Mouse (Mus musculus) midbrain, embryonic 15.5 days (tissue): ENCODE measurements around the gene Olfr724. TPM values are rescaled to one million over a fixed set of nuclear protein-coding genes. Genes with fewer than 3 reads are reported as not detected.
"Not testable (repeated sequence)": the region's sequence is repeated elsewhere in the genome, so short reads cannot be mapped to it uniquely, and the experiment has no call there.

ENCODE experiments used
- ATAC-seq: fragments of 200-750 bp; cut with Nextera tagmentation; replicated peaks from 2 replicates; pipeline ENCODE4 v1.8.0; 2017; ENCODE audit warnings: moderate TSS enrichment
- H3K27ac ChIP-seq: fragments of 300-500 bp; sonication (generic); 2 replicates; pipeline ENCODE4 v1.5.1; 2015; ENCODE audit warnings: mild to moderate bottlenecking, inconsistent platforms
- H3K27me3 ChIP-seq: fragments of 300-500 bp; sonication (generic); replicated peaks from 2 replicates; pipeline ENCODE4 v1.6.1; 2015; ENCODE audit warnings: inconsistent platforms
- H3K36me3 ChIP-seq: fragments of 300-500 bp; sonication (generic); replicated peaks from 2 replicates; pipeline ENCODE4 v1.6.1; 2015; ENCODE audit warnings: inconsistent platforms
- H3K4me1 ChIP-seq: fragments of 300-500 bp; sonication (generic); 2 replicates; pipeline ENCODE4 v1.6.1; 2015; ENCODE audit warnings: inconsistent platforms
- H3K4me2 ChIP-seq: fragments of 300-500 bp; sonication (generic); 2 replicates; pipeline ENCODE4 v1.6.1; 2015; ENCODE audit warnings: inconsistent platforms, mild to moderate bottlenecking, moderate library complexity
- H3K4me3 ChIP-seq: fragments of 300-500 bp; sonication (generic); 2 replicates; pipeline ENCODE4 v1.5.1; 2015; ENCODE audit warnings: mild to moderate bottlenecking, inconsistent platforms
- H3K9ac ChIP-seq: fragments of 300-500 bp; sonication (generic); 2 replicates; pipeline ENCODE4 v1.6.1; 2015; ENCODE audit warnings: mild to moderate bottlenecking, inconsistent platforms
- H3K9me3 ChIP-seq: fragments of 300-500 bp; sonication (generic); 2 replicates; pipeline ENCODE4 v1.6.1; 2016; ENCODE audit warnings: inconsistent platforms
- WGBS: fragments of 180-500 bp; shearing (Covaris S2); methylation state at CpG from one replicate; pipeline ENCODE4 v1.1.7; 2015; ENCODE audit warnings: mixed read lengths; 5-methylcytosine and 5-hydroxymethylcytosine counted together
- polyA plus RNA-seq: library from polyadenylated mRNA; unstranded; fragments of >200 nt; fragmentation: Nextera tagmentation; extraction: Ambion mirVana; gene quantifications from 2 replicates; pipeline ENCODE4 v1.2.1, GENCODE M21; 2015

Olfr724 gene
- not detected in 2 replicates for polyA plus RNA-seq

DNA sequence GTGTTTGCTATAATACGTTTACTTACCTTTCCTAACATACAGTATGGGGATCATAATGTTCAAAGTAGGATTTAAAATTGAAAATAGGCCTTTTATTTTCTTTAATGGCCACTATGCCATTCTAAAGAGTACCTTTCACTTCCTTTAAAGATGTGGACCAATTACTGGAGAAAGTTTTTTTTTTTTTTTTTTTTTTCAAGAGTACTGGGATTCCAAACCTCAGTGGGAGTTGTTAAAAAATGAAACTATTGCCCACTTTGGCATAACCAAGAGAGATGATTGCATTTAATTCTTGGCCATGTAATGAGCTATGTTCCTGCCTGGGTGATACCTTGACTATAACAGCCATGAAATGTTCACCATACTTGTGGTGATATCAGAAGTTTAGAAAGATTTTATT is at the start of gene Olfr724:
Gene Olfr724, minus strand, starts transcription at position 101 of the 400 bp plus-strand sequence.
- H3K4me3 ChIP-seq, H3K27me3 ChIP-seq, H3K9ac ChIP-seq, H3K36me3 ChIP-seq, H3K4me2 ChIP-seq, ATAC-seq, H3K9me3 ChIP-seq, H3K4me1 ChIP-seq, H3K27ac ChIP-seq: not testable (repeated sequence)
- 75% methylated on average over 1 of the region's 1 CpGs for WGBS

DNA sequence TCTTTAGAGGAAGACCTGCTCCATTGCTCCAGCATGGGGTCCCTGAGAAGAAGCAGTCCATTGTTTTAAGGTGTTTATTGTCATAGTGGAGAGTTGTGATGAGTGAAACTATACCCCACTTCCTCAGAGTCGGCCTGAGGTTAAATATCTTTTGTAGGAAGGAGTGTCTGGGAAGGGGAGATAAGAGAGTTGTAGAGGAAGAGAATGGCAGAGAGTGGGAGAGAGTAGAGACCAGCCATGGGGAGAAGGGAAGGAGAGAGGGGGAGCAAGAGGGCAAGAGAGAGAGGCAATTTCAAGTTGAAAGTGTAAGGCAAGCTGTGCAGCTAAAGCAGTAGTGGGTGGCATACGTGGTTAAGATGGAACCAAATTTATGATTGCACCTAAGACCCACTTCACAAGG is 7.2 kb downstream of the Olfr724 start:
- H3K27ac ChIP-seq: no peak overlapping the region
- H3K9me3 ChIP-seq: no peaks in the 10 kb centered on the region
- ATAC-seq: no peak
- H3K27me3 ChIP-seq: no peaks in the 10 kb centered on the region
- no peak overlapping the region for H3K4me3 ChIP-seq
- H3K4me1 ChIP-seq: no peaks in the 10 kb centered on the region
- no peaks in the 10 kb centered on the region for H3K36me3 ChIP-seq
- H3K4me2 ChIP-seq: no peak overlapping the region
- WGBS: 55% methylated on average over 2 of the region's 2 CpGs
- no peak overlapping the region for H3K9ac ChIP-seq

DNA sequence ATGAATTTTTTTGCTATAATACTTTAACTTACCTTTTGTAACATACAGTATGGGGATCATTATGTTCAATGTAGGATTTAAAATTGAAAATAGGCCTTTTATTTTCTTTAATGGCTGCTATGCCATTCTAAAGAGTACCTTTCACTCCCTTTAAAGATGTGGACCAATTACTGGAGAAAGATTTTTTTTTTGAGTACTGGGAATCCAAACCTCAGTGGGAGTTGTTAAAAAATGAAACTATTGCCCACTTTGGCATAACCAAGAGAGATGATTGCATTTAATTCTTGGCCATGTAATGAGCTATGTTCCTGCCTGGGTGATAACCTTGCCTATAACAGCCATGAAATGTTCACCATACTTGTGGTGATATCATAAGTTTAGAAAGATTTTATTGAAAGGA is 31.4 kb downstream of the Olfr724 start, which contains the start of gene Olfr723:
Gene Olfr723, minus strand, starts transcription at position 101 of the 400 bp plus-strand sequence.
- H3K9me3 ChIP-seq, H3K4me2 ChIP-seq, ATAC-seq, H3K36me3 ChIP-seq, H3K27me3 ChIP-seq, H3K27ac ChIP-seq, H3K4me1 ChIP-seq, H3K4me3 ChIP-seq, H3K9ac ChIP-seq: not testable (repeated sequence)

Other genes starting within 250 kb of the Olfr724 start
- 21.6 and 25.8 TPM in 2 replicates for gene Armh4, start 179.9 kb downstream of the Olfr724 start, polyA plus RNA-seq
- not detected in 2 replicates for gene Olfr722, start 61.3 kb downstream of the Olfr724 start, polyA plus RNA-seq
- gene Olfr723, start 31.5 kb downstream of the Olfr724 start, polyA plus RNA-seq: not detected in 2 replicates
- gene Olfr725, start 77.1 kb upstream of the Olfr724 start, polyA plus RNA-seq: not detected in 2 replicates
- gene Olfr726, start 127.7 kb upstream of the Olfr724 start, polyA plus RNA-seq: not detected in 2 replicates
- gene Olfr727, start 159.9 kb upstream of the Olfr724 start, polyA plus RNA-seq: not detected in 2 replicates
- gene Olfr728, start 179.4 kb upstream of the Olfr724 start, polyA plus RNA-seq: not detected in 2 replicates
- not detected in 2 replicates for gene Olfr729, start 189.6 kb upstream of the Olfr724 start, polyA plus RNA-seq
- not detected in 2 replicates for gene Olfr730, start 224.9 kb upstream of the Olfr724 start, polyA plus RNA-seq